Mouse (Mus musculus) hindbrain, embryonic 12.5 days (tissue): ENCODE data around the gene Ppp1r14c. TPM values are rescaled to one million over a fixed set of nuclear protein-coding genes. Genes with fewer than 3 reads are reported as not detected.
"Not testable (repeated sequence)": the region's sequence is repeated elsewhere in the genome, so short reads cannot be mapped to it uniquely, and the experiment has no call there.

Source experiments
- ATAC-seq: fragments of 200-750 bp; cut with Nextera tagmentation; 2 replicates; pipeline ENCODE4 v1.8.0; 2017; ENCODE audit warnings: moderate TSS enrichment; ENCODE audit not compliant: low FRiP score
- H3K27ac ChIP-seq: fragments of 300-500 bp; sonication (generic); 2 replicates; pipeline ENCODE4 v1.5.1; 2016; ENCODE audit warnings: mild to moderate bottlenecking
- H3K27me3 ChIP-seq: fragments of 300-500 bp; sonication (generic); 2 replicates; pipeline ENCODE4 v1.6.1; 2016; ENCODE audit warnings: mild to moderate bottlenecking
- H3K36me3 ChIP-seq: fragments of 300-500 bp; sonication (generic); 2 replicates; pipeline ENCODE4 v1.6.1; 2016; ENCODE audit warnings: mild to moderate bottlenecking
- H3K4me1 ChIP-seq: fragments of 300-500 bp; sonication (generic); 2 replicates; pipeline ENCODE4 v1.6.1; 2016
- H3K4me2 ChIP-seq: fragments of 300-500 bp; sonication (generic); replicated peaks from 2 replicates; pipeline ENCODE4 v1.6.1; 2016; ENCODE audit warnings: mild to moderate bottlenecking
- H3K4me3 ChIP-seq: fragments of 300-500 bp; sonication (generic); 2 replicates; pipeline ENCODE4 v1.5.1; 2016; ENCODE audit warnings: mild to moderate bottlenecking
- H3K9ac ChIP-seq: fragments of 300-500 bp; sonication (generic); 2 replicates; pipeline ENCODE4 v1.6.1; 2016; ENCODE audit warnings: mild to moderate bottlenecking, moderate library complexity
- H3K9me3 ChIP-seq: fragments of 300-500 bp; sonication (generic); replicated peaks from 2 replicates; pipeline ENCODE4 v1.6.1; 2016; ENCODE audit warnings: mild to moderate bottlenecking
- WGBS: fragments of 180-500 bp; shearing (Covaris S2); methylation state at CpG from one replicate; pipeline ENCODE4 v1.1.7; 2016; 5-methylcytosine and 5-hydroxymethylcytosine counted together
- polyA plus RNA-seq: library from polyadenylated mRNA; unstranded; fragments of >200 nt; fragmentation: Nextera tagmentation; extraction: Ambion mirVana; gene quantifications from 2 replicates; pipeline ENCODE4 v1.2.1, GENCODE M21; 2016

Ppp1r14c gene
- polyA plus RNA-seq, 1 experiment from 2014 or later: 20.0 TPM

- ATAC-seq: no peak
- Histone ChIP-seq H3K27me3 (no peaks in the 10 kb centered on the region), H3K27ac (no peak overlapping the region), H3K4me2 (no peak overlapping the region), H3K9ac (no peak overlapping the region), H3K36me3 (no peaks in the 10 kb centered on the region), H3K9me3 (no peaks in the 10 kb centered on the region), H3K4me3 (no peak overlapping the region), H3K4me1 (no peaks in the 10 kb centered on the region)
- WGBS: 66% methylated on average over 2 of the region's 2 CpGs
These were observed 75.0 kb downstream of the Ppp1r14c start for GRCm38 (mm10) chr10:3440722-3441471.

GRCm38 (mm10) chr10:3446748-3447147 lies 80.9 kb downstream of the Ppp1r14c start:
- H3K4me3 ChIP-seq, H3K4me1 ChIP-seq, H3K4me2 ChIP-seq, H3K27me3 ChIP-seq, H3K36me3 ChIP-seq, ATAC-seq, H3K27ac ChIP-seq, H3K9me3 ChIP-seq, H3K9ac ChIP-seq: not testable (repeated sequence)
- WGBS: 97% methylated on average over 10 of the region's 10 CpGs

- ATAC-seq: no peak
- Histone ChIP-seq H3K4me2 (no peak overlapping the region), H3K27ac (no peak overlapping the region), H3K4me1 (peaks cover 4% of the 10 kb centered on the region; the same call in 1 of the 2 replicates), H3K9me3 (no peaks in the 10 kb centered on the region), H3K4me3 (no peak overlapping the region), H3K9ac (no peak overlapping the region), H3K27me3 (no peaks in the 10 kb centered on the region), H3K36me3 (no peaks in the 10 kb centered on the region)
- 90% methylated on average over 5 of the region's 5 CpGs for WGBS
These were observed 82.8 kb downstream of the Ppp1r14c start for GRCm38 (mm10) chr10:3448699-3449098.

- ATAC-seq: 0 out of 2 replicates have a peak, but pooled peaks have one; percentile 48
- no peak overlapping the region for H3K4me2 ChIP-seq
- no peaks in the 10 kb centered on the region for H3K27me3 ChIP-seq
- no peaks in the 10 kb centered on the region for H3K36me3 ChIP-seq
- peaks cover 4% of the 10 kb centered on the region; the same call in 1 of the 2 replicates for H3K4me1 ChIP-seq
- no peak overlapping the region for H3K27ac ChIP-seq
- 73% methylated on average over 4 of the region's 4 CpGs for WGBS
- no peak overlapping the region for H3K4me3 ChIP-seq
- H3K9ac ChIP-seq: no peak overlapping the region
- no peaks in the 10 kb centered on the region for H3K9me3 ChIP-seq
These were observed 86.1 kb downstream of the Ppp1r14c start for GRCm38 (mm10) chr10:3451930-3452329.

- Histone ChIP-seq H3K4me2 (no peak overlapping the region), H3K9ac (no peak overlapping the region), H3K4me3 (no peak overlapping the region), H3K27ac (no peak overlapping the region), H3K4me1 (peaks cover 4% of the 10 kb centered on the region; the same call in 1 of the 2 replicates), H3K9me3 (no peaks in the 10 kb centered on the region), H3K36me3 (no peaks in the 10 kb centered on the region), H3K27me3 (no peaks in the 10 kb centered on the region)
- ATAC-seq: no peak
- 89% methylated on average over 3 of the region's 3 CpGs for WGBS
These were observed 87.1 kb downstream of the Ppp1r14c start for GRCm38 (mm10) chr10:3452822-3453475.

- no peaks in the 10 kb centered on the region for H3K27me3 ChIP-seq
These were observed 92.8 kb downstream of the Ppp1r14c start for GRCm38 (mm10) chr10:3458686-3459085.

GRCm38 (mm10) chr10:3460841-3461240 lies 95.0 kb downstream of the Ppp1r14c start:
- 100% methylated on average over 1 of the region's 1 CpGs for WGBS
- Histone ChIP-seq H3K27me3 (no peaks in the 10 kb centered on the region), H3K9ac (no peak overlapping the region), H3K4me1 (no peaks in the 10 kb centered on the region), H3K27ac (no peak overlapping the region), H3K9me3 (no peaks in the 10 kb centered on the region), H3K36me3 (no peaks in the 10 kb centered on the region), H3K4me3 (no peak overlapping the region), H3K4me2 (no peak overlapping the region)
- no peak for ATAC-seq

More at GRCm38 (mm10) chr10:3458686-3459085, 92.8 kb downstream of the Ppp1r14c start:
- Histone ChIP-seq H3K4me1 (no peaks in the 10 kb centered on the region), H3K9ac (no peak overlapping the region), H3K9me3 (no peaks in the 10 kb centered on the region), H3K36me3 (no peaks in the 10 kb centered on the region), H3K4me2 (no peak overlapping the region), H3K4me3 (no peak overlapping the region), H3K27ac (no peak overlapping the region)
- 88% methylated on average over 1 of the region's 1 CpGs for WGBS
- ATAC-seq: no peak

- H3K27me3 ChIP-seq: no peaks in the 10 kb centered on the region
- no peak overlapping the region for H3K9ac ChIP-seq
- no peaks in the 10 kb centered on the region for H3K36me3 ChIP-seq
- ATAC-seq: no peak
- WGBS: 86% methylated on average over 4 of the region's 4 CpGs
- H3K27ac ChIP-seq: no peak overlapping the region
- H3K9me3 ChIP-seq: no peaks in the 10 kb centered on the region
- no peaks in the 10 kb centered on the region for H3K4me1 ChIP-seq
- H3K4me2 ChIP-seq: no peak overlapping the region
- no peak overlapping the region for H3K4me3 ChIP-seq
These were observed 100.3 kb downstream of the Ppp1r14c start for GRCm38 (mm10) chr10:3466135-3466626.

GRCm38 (mm10) chr10:3468590-3468989 lies 102.7 kb downstream of the Ppp1r14c start:
- no peaks in the 10 kb centered on the region for H3K27me3 ChIP-seq
- WGBS: 90% methylated on average over 4 of the region's 4 CpGs
- H3K4me3 ChIP-seq: no peak overlapping the region
- H3K27ac ChIP-seq: no peak overlapping the region
- no peaks in the 10 kb centered on the region for H3K9me3 ChIP-seq
- no peak overlapping the region for H3K9ac ChIP-seq
- H3K36me3 ChIP-seq: no peaks in the 10 kb centered on the region
- ATAC-seq: no peak
- no peaks in the 10 kb centered on the region for H3K4me1 ChIP-seq
- H3K4me2 ChIP-seq: no peak overlapping the region

- Histone ChIP-seq H3K27ac (no peak overlapping the region), H3K36me3 (no peaks in the 10 kb centered on the region), H3K4me2 (no peak overlapping the region), H3K4me3 (no peak overlapping the region), H3K9me3 (no peaks in the 10 kb centered on the region), H3K27me3 (no peaks in the 10 kb centered on the region), H3K4me1 (no peaks in the 10 kb centered on the region), H3K9ac (no peak overlapping the region)
- WGBS: 82% methylated on average over 1 of the region's 1 CpGs
- ATAC-seq: no peak
These were observed 110.8 kb downstream of the Ppp1r14c start for GRCm38 (mm10) chr10:3476611-3477010.

GRCm38 (mm10) chr10:3479772-3480171 lies 113.9 kb downstream of the Ppp1r14c start:
- H3K36me3 ChIP-seq: no peaks in the 10 kb centered on the region
- 0 out of 2 replicates have a peak, but pooled peaks cover 4% of the 10 kb centered on the region for H3K9me3 ChIP-seq
- H3K4me2 ChIP-seq: no peak overlapping the region
- H3K4me1 ChIP-seq: no peaks in the 10 kb centered on the region
- H3K4me3 ChIP-seq: no peak overlapping the region
- no peaks in the 10 kb centered on the region for H3K27me3 ChIP-seq
- H3K27ac ChIP-seq: no peak overlapping the region
- ATAC-seq: no peak
- no peak overlapping the region for H3K9ac ChIP-seq
- 100% methylated on average over 1 of the region's 1 CpGs for WGBS

GRCm38 (mm10) chr10:3490052-3490451 lies 124.2 kb downstream of the Ppp1r14c start:
- WGBS: 90% methylated on average over 3 of the region's 3 CpGs
- H3K36me3 ChIP-seq: no peaks in the 10 kb centered on the region
- H3K4me3 ChIP-seq: no peak overlapping the region
- H3K9ac ChIP-seq: no peak overlapping the region
- H3K4me2 ChIP-seq: no peak overlapping the region
- H3K4me1 ChIP-seq: no peaks in the 10 kb centered on the region
- no peak for ATAC-seq
- H3K27me3 ChIP-seq: no peaks in the 10 kb centered on the region
- H3K27ac ChIP-seq: no peak overlapping the region
- H3K9me3 ChIP-seq: no peaks in the 10 kb centered on the region
